Mouse (Mus musculus) brain, embryonic 18.5 days (tissue): ENCODE measurements around the gene Zfp800.

Experiments used
- DNase-seq: peaks from one replicate; pipeline ENCODE4 v3.0.0-alpha.2; 2012; ENCODE audit warnings: low read depth, low spot score

The Zfp800 gene

DNA sequence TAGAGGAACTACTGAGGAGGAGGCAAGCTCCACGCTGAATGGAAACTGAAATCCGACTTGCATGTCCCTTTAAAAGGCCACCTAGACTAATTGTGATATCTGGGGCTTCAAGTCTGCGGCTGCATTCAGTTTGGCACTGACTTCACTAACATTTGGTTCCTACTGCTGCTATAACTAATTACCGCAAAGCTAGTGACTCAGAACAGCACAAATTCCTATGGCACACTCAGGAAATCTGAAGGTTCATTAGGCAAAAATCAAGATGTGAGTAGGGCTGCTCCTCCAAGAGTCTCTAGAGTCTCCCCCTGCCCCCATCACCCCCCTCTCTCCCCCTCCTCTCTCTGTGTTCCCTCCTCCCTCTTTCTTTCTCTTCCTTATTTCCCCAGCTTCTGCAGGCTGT lies 194.4 kb downstream of the Zfp800 start:
- no peak for DNase-seq

DNA sequence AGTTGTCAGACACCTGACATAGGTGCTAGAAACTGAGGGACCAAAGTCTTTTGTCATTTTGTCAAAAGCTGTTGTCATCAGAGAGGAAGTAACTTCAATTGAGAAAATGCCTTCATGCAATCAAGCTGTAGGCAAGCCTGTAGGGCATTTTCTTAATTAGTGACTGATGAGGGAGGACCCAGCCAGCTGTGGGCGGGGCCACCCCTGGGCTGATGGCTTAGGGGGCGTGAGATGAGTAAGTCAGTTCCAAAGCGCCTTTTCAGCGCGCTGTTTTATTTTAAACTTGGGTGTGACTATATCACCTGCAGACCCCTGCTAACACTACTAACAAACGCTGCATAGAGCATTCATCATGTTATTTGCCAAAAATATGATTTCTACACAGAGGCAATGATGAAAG lies 195.0 kb downstream of the Zfp800 start:
- DNase-seq = no peak

DNA sequence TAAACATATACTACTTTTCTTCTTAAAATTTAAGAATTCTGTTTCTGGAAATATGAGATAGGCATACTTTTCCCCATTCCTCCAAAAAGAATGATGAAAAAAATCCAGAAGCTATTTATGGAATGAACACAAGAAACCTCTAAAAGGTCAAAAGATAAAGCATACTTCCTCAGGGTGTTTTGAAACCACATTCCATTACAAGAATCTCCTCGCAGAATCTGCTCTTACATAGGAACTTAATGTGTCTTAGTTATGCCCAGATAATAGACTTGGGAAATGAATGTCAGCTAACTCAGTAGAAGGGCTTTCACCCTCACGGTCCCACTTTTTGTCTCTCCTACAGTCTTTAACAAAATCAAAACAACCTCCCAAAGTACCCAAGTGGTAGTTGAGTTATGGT lies 203.9 kb downstream of the Zfp800 start:
- no peak for DNase-seq

DNA sequence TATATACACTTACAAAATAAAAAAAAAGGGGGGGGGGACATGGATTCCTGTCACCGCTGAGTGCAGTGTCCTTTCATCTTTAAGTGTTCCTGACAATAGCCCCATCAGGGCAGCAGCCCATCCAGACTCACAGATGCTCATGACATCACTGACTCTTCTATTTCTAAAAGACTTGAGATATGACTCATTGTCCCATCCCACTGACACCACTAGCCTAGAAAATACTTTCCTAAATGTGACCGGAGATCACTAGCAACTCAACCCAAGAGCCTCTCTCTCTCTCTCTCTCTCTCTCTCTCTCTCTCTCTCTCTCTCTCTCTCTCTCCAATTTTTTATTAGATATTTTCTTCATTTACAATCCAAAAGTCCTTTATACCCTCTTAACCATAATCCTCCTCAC lies 205.9 kb downstream of the Zfp800 start:
- DNase-seq = no peak
